Mouse (Mus musculus) midbrain, embryonic 11.5 days (tissue): ENCODE measurements around the gene Pld2. TPM values are rescaled to one million over a fixed set of nuclear protein-coding genes. Genes with fewer than 3 reads are reported as not detected.

Experiments
- ATAC-seq: fragments of 200-750 bp; cut with Nextera tagmentation; 2 replicates; pipeline ENCODE4 v1.8.0; 2017; ENCODE audit warnings: moderate TSS enrichment, moderate library complexity; ENCODE audit not compliant: low FRiP score
- DNase-seq: peaks from one replicate; pipeline ENCODE4 v3.0.0; 2015; ENCODE audit warnings: low spot score; ENCODE audit errors: missing footprints
- H3K27ac ChIP-seq: fragments of 300-500 bp; sonication (generic); 2 replicates; pipeline ENCODE4 v1.5.1; 2014; ENCODE audit warnings: low read depth, low read length
- H3K27me3 ChIP-seq: fragments of 300-500 bp; sonication (generic); 2 replicates; pipeline ENCODE4 v1.6.1; 2014; ENCODE audit warnings: mild to moderate bottlenecking, low read length, moderate library complexity, mixed read lengths; ENCODE audit not compliant: control insufficient read depth, insufficient read depth
- H3K36me3 ChIP-seq: fragments of 300-500 bp; sonication (generic); 2 replicates; pipeline ENCODE4 v1.6.1; 2014; ENCODE audit warnings: mild to moderate bottlenecking, low read length, moderate library complexity, mixed read lengths; ENCODE audit not compliant: control insufficient read depth, insufficient read depth
- H3K4me1 ChIP-seq: fragments of 300-500 bp; sonication (generic); 2 replicates; pipeline ENCODE4 v1.6.1; 2014; ENCODE audit warnings: low read length; ENCODE audit not compliant: control insufficient read depth, insufficient read depth
- H3K4me2 ChIP-seq: fragments of 300-500 bp; sonication (generic); 2 replicates; pipeline ENCODE4 v1.6.1; 2014; ENCODE audit warnings: mild to moderate bottlenecking, moderate library complexity
- H3K4me3 ChIP-seq: fragments of 300-500 bp; sonication (generic); 2 replicates; pipeline ENCODE4 v1.5.1; 2014; ENCODE audit warnings: low read depth, low read length
- H3K9ac ChIP-seq: fragments of 300-500 bp; sonication (generic); 2 replicates; pipeline ENCODE4 v1.6.1; 2014; ENCODE audit warnings: low read length
- H3K9me3 ChIP-seq: fragments of 300-500 bp; sonication (generic); 2 replicates; pipeline ENCODE4 v1.6.1; 2016; ENCODE audit warnings: low read length; ENCODE audit not compliant: control insufficient read depth
- WGBS: fragments of 180-500 bp; shearing (Covaris S2); extraction: QIAGEN DNeasy Blood & Tissue Kit; methylation state at CpG from one replicate; pipeline ENCODE4 v1.1.7; 2014; 5-methylcytosine and 5-hydroxymethylcytosine counted together
- polyA plus RNA-seq: library from polyadenylated mRNA; unstranded; fragments of >200 nt; fragmentation: Nextera tagmentation; extraction: Ambion mirVana; gene quantifications from 2 replicates; pipeline ENCODE4 v1.2.1, GENCODE M21; 2014

The Pld2 gene
- polyA plus RNA-seq, 1 experiment from 2014 or later, result 3.5 TPM

GRCm38 (mm10) chr11:70591733-70592132, 51.9 kb downstream of the Pld2 start:
- ATAC-seq, result no peak
- Histone ChIP-seq H3K9me3 (no peaks in the 10 kb centered on the region), H3K27ac (no peak overlapping the region), H3K4me2 (no peak overlapping the region), H3K9ac (no peak overlapping the region), H3K27me3 (no peaks in the 10 kb centered on the region), H3K36me3 (no peaks in the 10 kb centered on the region), H3K4me3 (no peak overlapping the region), H3K4me1 (peaks cover 4% of the 10 kb centered on the region; the same call in 1 of the 2 replicates)
- peak; percentile 49 for DNase-seq
- 94% methylated on average over 1 of the region's 1 CpGs for WGBS

- no peak overlapping the region for H3K4me3 ChIP-seq
- no peaks in the 10 kb centered on the region; the same call in 1 of the 2 replicates for H3K36me3 ChIP-seq
- no peak for ATAC-seq
- no peak overlapping the region for H3K9ac ChIP-seq
- no peak overlapping the region for H3K27ac ChIP-seq
- H3K27me3 ChIP-seq, result no peaks in the 10 kb centered on the region
- peaks cover 4% of the 10 kb centered on the region; the same call in 1 of the 2 replicates for H3K4me1 ChIP-seq
- DNase-seq, result no peak
- 86% methylated on average over 15 of the region's 15 CpGs for WGBS
- H3K4me2 ChIP-seq, result no peak overlapping the region
- H3K9me3 ChIP-seq, result no peaks in the 10 kb centered on the region
Measured at GRCm38 (mm10) chr11:70594253-70594989, 54.6 kb downstream of the Pld2 start.

GRCm38 (mm10) chr11:70595638-70596037, 55.8 kb downstream of the Pld2 start:
- Histone ChIP-seq H3K9me3 (no peaks in the 10 kb centered on the region), H3K4me2 (no peak overlapping the region), H3K4me1 (peaks cover 4% of the 10 kb centered on the region; the same call in 1 of the 2 replicates), H3K4me3 (no peak overlapping the region), H3K36me3 (no peaks in the 10 kb centered on the region; the same call in 1 of the 2 replicates), H3K27ac (no peak overlapping the region), H3K9ac (no peak overlapping the region), H3K27me3 (no peaks in the 10 kb centered on the region)
- WGBS, result 79% methylated on average over 2 of the region's 2 CpGs
- DNase-seq, result no peak
- ATAC-seq, result no peak

GRCm38 (mm10) chr11:70596094-70596493, 56.2 kb downstream of the Pld2 start:
- no peaks in the 10 kb centered on the region for H3K27me3 ChIP-seq
- no peak overlapping the region for H3K4me2 ChIP-seq
- H3K36me3 ChIP-seq, result no peaks in the 10 kb centered on the region; the same call in 1 of the 2 replicates
- H3K9ac ChIP-seq, result no peak overlapping the region
- no peak overlapping the region for H3K27ac ChIP-seq
- H3K4me3 ChIP-seq, result no peak overlapping the region
- peaks cover 4% of the 10 kb centered on the region; the same call in 1 of the 2 replicates for H3K4me1 ChIP-seq
- ATAC-seq (no peak; the same call in 1 of the 2 replicates), DNase-seq (peak; percentile 69)
- H3K9me3 ChIP-seq, result no peaks in the 10 kb centered on the region
- 40% methylated on average over 4 of the region's 4 CpGs for WGBS

GRCm38 (mm10) chr11:70597301-70597700, 57.4 kb downstream of the Pld2 start:
- Histone ChIP-seq H3K9me3 (no peaks in the 10 kb centered on the region), H3K4me3 (no peak overlapping the region), H3K4me2 (no peak overlapping the region), H3K4me1 (peaks cover 4% of the 10 kb centered on the region; the same call in 1 of the 2 replicates), H3K9ac (no peak overlapping the region), H3K27ac (no peak overlapping the region), H3K27me3 (no peaks in the 10 kb centered on the region), H3K36me3 (peaks cover 2% of the 10 kb centered on the region)
- WGBS, result 91% methylated on average over 6 of the region's 6 CpGs
- no peak for DNase-seq
- ATAC-seq, result no peak

GRCm38 (mm10) chr11:70598451-70598953, 58.6 kb downstream of the Pld2 start:
- Histone ChIP-seq H3K9ac (no peak overlapping the region), H3K4me1 (peaks cover 4% of the 10 kb centered on the region; the same call in 1 of the 2 replicates), H3K27ac (no peak overlapping the region), H3K36me3 (peaks cover 2% of the 10 kb centered on the region), H3K9me3 (no peaks in the 10 kb centered on the region), H3K27me3 (no peaks in the 10 kb centered on the region), H3K4me3 (no peak overlapping the region), H3K4me2 (no peak overlapping the region)
- no peak for DNase-seq
- 95% methylated on average over 9 of the region's 9 CpGs for WGBS
- no peak for ATAC-seq

GRCm38 (mm10) chr11:70605024-70605566, 65.2 kb downstream of the Pld2 start:
- Histone ChIP-seq H3K27ac (no peak overlapping the region), H3K4me1 (no peaks in the 10 kb centered on the region), H3K9ac (no peak overlapping the region), H3K36me3 (peaks cover 17% of the 10 kb centered on the region), H3K9me3 (no peaks in the 10 kb centered on the region), H3K4me2 (no peak overlapping the region), H3K4me3 (no peak overlapping the region), H3K27me3 (no peaks in the 10 kb centered on the region)
- 69% methylated on average over 14 of the region's 14 CpGs for WGBS
- peak; percentile 96 for DNase-seq
- no peak for ATAC-seq

- no peak overlapping the region for H3K4me3 ChIP-seq
- H3K9ac ChIP-seq, result no peak overlapping the region
- H3K4me2 ChIP-seq, result no peak overlapping the region
- H3K27ac ChIP-seq, result no peak overlapping the region
- no peaks in the 10 kb centered on the region for H3K27me3 ChIP-seq
- no peaks in the 10 kb centered on the region for H3K9me3 ChIP-seq
- no peaks in the 10 kb centered on the region for H3K4me1 ChIP-seq
- ATAC-seq, result no peak
- 78% methylated on average over 12 of the region's 12 CpGs for WGBS
- peaks cover 17% of the 10 kb centered on the region for H3K36me3 ChIP-seq
- DNase-seq, result peak; percentile 59
Measured at GRCm38 (mm10) chr11:70606717-70607116, 66.9 kb downstream of the Pld2 start.

- Histone ChIP-seq H3K9ac (no peak overlapping the region), H3K4me3 (no peak overlapping the region), H3K36me3 (peaks cover 17% of the 10 kb centered on the region), H3K4me2 (no peak overlapping the region), H3K27ac (no peak overlapping the region), H3K27me3 (no peaks in the 10 kb centered on the region), H3K9me3 (no peaks in the 10 kb centered on the region), H3K4me1 (no peaks in the 10 kb centered on the region)
- no peak for ATAC-seq
- DNase-seq, result no peak
- WGBS, result 93% methylated on average over 9 of the region's 9 CpGs
Measured at GRCm38 (mm10) chr11:70607611-70608010, 67.7 kb downstream of the Pld2 start.
